17 mouse cellular contexts compared by ENCODE assay signal in the genomic region with DNA sequence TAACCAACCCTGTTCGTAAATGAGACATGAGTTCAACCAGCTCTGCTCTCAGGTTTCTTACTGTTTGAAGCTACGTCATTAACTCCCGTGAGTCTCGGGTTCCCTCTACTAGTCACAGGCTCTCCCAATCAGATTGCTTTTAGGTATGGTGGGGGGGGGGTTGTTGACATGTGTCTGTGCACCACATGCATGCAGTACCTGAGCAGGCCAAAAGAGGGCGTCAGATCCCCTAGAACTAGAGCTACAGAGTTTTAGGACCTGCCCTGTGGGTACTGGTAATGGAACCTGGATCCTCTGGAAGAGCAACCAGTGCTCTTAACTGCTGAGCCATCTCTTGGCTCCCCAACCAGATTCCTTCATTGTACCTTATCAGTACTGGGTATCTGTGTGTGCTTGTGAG. TPM values are rescaled to one million over a fixed set of nuclear protein-coding genes. Genes with fewer than 3 reads are reported as not detected.
A peak's percentile ranks its signal among the peaks of the same experiment; 100 is the strongest.
DNase-seq lines count a peak whose midpoint lies in the region; ATAC-seq and TF ChIP-seq lines count a peak whose summit lies in the region.
"Had no signal": no experiment of that assay in that cellular context is flagged by ENCODE, and none has a peak within 500 bp of the region (broad histone marks: within the 10 kb centered on the region; RNA-seq: fewer than 3 reads in every experiment).

No protein-coding gene starts in this region.

- TF ChIP-seq CTCF in layer of hippocampus, adult 2 months (conservative IDR thresholded peaks at IDR 0.05): peak; percentile 56
- TF ChIP-seq CTCF in E14TG2a.4 (conservative IDR thresholded peaks at IDR 0.05; ENCODE audit: low read length): peak; percentile 90

- WGBS in hindbrain, embryonic 13.5 days: 78% methylated on average over 5 of the region's 5 CpGs

- peaks cover 12% of the 10 kb centered on the region for H3K4me1 ChIP-seq in E14TG2a.4 (replicated peaks; ENCODE audit: low read depth, low read length)
- no peaks in the 10 kb centered on the region for H3K4me1 ChIP-seq in hindbrain, embryonic 13.5 days (replicated peaks)
- H3K4me1 ChIP-seq: embryonic facial prominence, embryonic 12.5 days; limb, embryonic 12.5 days; lung, embryonic 15.5 days; midbrain, embryonic 12.5 days; neural tube, embryonic 13.5 days had no signal

- no peak overlapping the region for H3K9ac ChIP-seq in hindbrain, embryonic 13.5 days
- H3K9ac ChIP-seq: embryonic facial prominence, embryonic 12.5 days; limb, embryonic 12.5 days; lung, embryonic 15.5 days; midbrain, embryonic 12.5 days; neural tube, embryonic 13.5 days had no signal

- ATAC-seq in hindbrain, embryonic 13.5 days (ENCODE audit: low FRiP score): no peak
- ATAC-seq: forebrain, embryonic 14.5 days had no signal

- no peak overlapping the region for H3K4me3 ChIP-seq in layer of hippocampus, adult 2 months
- no peak overlapping the region for H3K4me3 ChIP-seq in E14TG2a.4 (replicated peaks; ENCODE audit: low read length)
- no peak overlapping the region for H3K4me3 ChIP-seq in hindbrain, embryonic 13.5 days
- H3K4me3 ChIP-seq: embryonic facial prominence, embryonic 12.5 days; heart, adult 2 months; limb, embryonic 12.5 days; lung, embryonic 15.5 days; midbrain, embryonic 12.5 days; neural tube, embryonic 13.5 days had no signal

- no peaks in the 10 kb centered on the region for H3K9me3 ChIP-seq in E14TG2a.4 (ENCODE audit: low read length)
- H3K9me3 ChIP-seq in hindbrain, embryonic 13.5 days: no peaks in the 10 kb centered on the region
- H3K9me3 ChIP-seq: embryonic facial prominence, embryonic 12.5 days; limb, embryonic 12.5 days; lung, embryonic 15.5 days; midbrain, embryonic 12.5 days; neural tube, embryonic 13.5 days had no signal

- peak overlapping the region; percentile 87; the same call in 1 of the 2 replicates for H3K27ac ChIP-seq in layer of hippocampus, adult 2 months
- H3K27ac ChIP-seq in hindbrain, embryonic 13.5 days: no peak overlapping the region
- H3K27ac ChIP-seq: embryonic facial prominence, embryonic 12.5 days; heart, adult 2 months; limb, embryonic 12.5 days; lung, embryonic 15.5 days; midbrain, embryonic 12.5 days; neural tube, embryonic 13.5 days had no signal

- no peak for DNase-seq in layer of hippocampus, adult 2 months (ENCODE audit: low spot score in 2 of 2)
- no peak for DNase-seq in layer of hippocampus, postnatal 25 days (ENCODE audit: extremely low spot score in 1 of 2, low spot score in 1 of 2)
- DNase-seq in R1 (ENCODE audit: low read depth, low spot score): peak; percentile 95
- peak; percentile 53 for DNase-seq in testis, postnatal 14 days (ENCODE audit: low spot score)
- DNase-seq in frontal cortex, postnatal 25 days (ENCODE audit: low spot score in 2 of 2): no peak
- DNase-seq: cerebellum, adult 8-10 months; heart, adult 2 months; heart, postnatal 14 days; right cerebral cortex, adult 18-20 months had no signal

- H3K36me3 ChIP-seq in E14TG2a.4 (ENCODE audit: insufficient read depth, low read length): no peaks in the 10 kb centered on the region
- H3K36me3 ChIP-seq in hindbrain, embryonic 13.5 days: no peaks in the 10 kb centered on the region
- H3K36me3 ChIP-seq: embryonic facial prominence, embryonic 12.5 days; limb, embryonic 12.5 days; lung, embryonic 15.5 days; midbrain, embryonic 12.5 days; neural tube, embryonic 13.5 days had no signal

- no peaks in the 10 kb centered on the region for H3K27me3 ChIP-seq in E14TG2a.4 (ENCODE audit: insufficient read depth, low read length)
- H3K27me3 ChIP-seq in hindbrain, embryonic 13.5 days: no peaks in the 10 kb centered on the region
- H3K27me3 ChIP-seq: embryonic facial prominence, embryonic 12.5 days; limb, embryonic 12.5 days; lung, embryonic 15.5 days; midbrain, embryonic 12.5 days; neural tube, embryonic 13.5 days had no signal

- no peak overlapping the region for H3K4me2 ChIP-seq in hindbrain, embryonic 13.5 days
- H3K4me2 ChIP-seq: embryonic facial prominence, embryonic 12.5 days; limb, embryonic 12.5 days; lung, embryonic 15.5 days; midbrain, embryonic 12.5 days; neural tube, embryonic 13.5 days had no signal

RNA-seq across cellular contexts. Expression of a gene that starts 29.1 kb away (rescaled TPM):
- total RNA-seq in layer of hippocampus, adult 2 months (2021): 10 to 100 TPM; 14.8 to 14.9 TPM
- 10 to 100 TPM; 11.3 to 14.1 TPM for total RNA-seq in layer of hippocampus, postnatal 25 days (2021)
- polyA plus RNA-seq in hindbrain, embryonic 13.5 days (2015; fragmentation: Nextera tagmentation; extraction: Ambion mirVana): 44.6 and 48.7 TPM in 2 replicates

RNA-seq across cellular contexts. Expression of a gene that starts 32.3 kb away (rescaled TPM):
- total RNA-seq in layer of hippocampus, adult 2 months (2021): 100 to 1,000 TPM; 277 to 278 TPM
- total RNA-seq in layer of hippocampus, postnatal 25 days (2021): 100 to 1,000 TPM; 307 to 311 TPM
- polyA plus RNA-seq in hindbrain, embryonic 13.5 days (2015; fragmentation: Nextera tagmentation; extraction: Ambion mirVana): 71.6 and 72.6 TPM in 2 replicates

RNA-seq across cellular contexts. Expression of a gene that starts 57.2 kb away (rescaled TPM):
- 10 to 100 TPM; 93.4 to 95.0 TPM for total RNA-seq in layer of hippocampus, adult 2 months (2021)
- 100 to 1,000 TPM in 1 of 2 experiments, 10 to 100 TPM in 1; 95.5 to 102 TPM for total RNA-seq in layer of hippocampus, postnatal 25 days (2021)
- 45.3 and 46.2 TPM in 2 replicates for polyA plus RNA-seq in hindbrain, embryonic 13.5 days (2015; fragmentation: Nextera tagmentation; extraction: Ambion mirVana)

Comparison
In these comparisons a context has a peak if more than half of its experiments do, and no peak if none do; other contexts are left out.
1. DNase-seq: peak in R1 (single experiment) and testis, postnatal 14 days (single experiment); none in layer of hippocampus, adult 2 months (0 of 2), layer of hippocampus, postnatal 25 days (0 of 2) and frontal cortex, postnatal 25 days (0 of 2).